Mouse (Mus musculus) spleen, adult 2 months (tissue): ENCODE results near the gene Arhgap31.

ENCODE experiments used
- CTCF ChIP-seq: fragments of 200-500 bp; IDR thresholded peaks from 2 replicates; pipeline ENCODE4 v1.5.1; 2011; ENCODE audit warnings: mild to moderate bottlenecking, inconsistent platforms; ENCODE audit not compliant: insufficient read depth, insufficient read length, insufficient replicate concordance; ENCODE audit errors: extremely low read depth
- POLR2A ChIP-seq: fragments of 200-500 bp; IDR thresholded peaks from 2 replicates; pipeline ENCODE4 v1.6.1; 2011; ENCODE audit warnings: low read depth, low read length, inconsistent platforms

DNA sequence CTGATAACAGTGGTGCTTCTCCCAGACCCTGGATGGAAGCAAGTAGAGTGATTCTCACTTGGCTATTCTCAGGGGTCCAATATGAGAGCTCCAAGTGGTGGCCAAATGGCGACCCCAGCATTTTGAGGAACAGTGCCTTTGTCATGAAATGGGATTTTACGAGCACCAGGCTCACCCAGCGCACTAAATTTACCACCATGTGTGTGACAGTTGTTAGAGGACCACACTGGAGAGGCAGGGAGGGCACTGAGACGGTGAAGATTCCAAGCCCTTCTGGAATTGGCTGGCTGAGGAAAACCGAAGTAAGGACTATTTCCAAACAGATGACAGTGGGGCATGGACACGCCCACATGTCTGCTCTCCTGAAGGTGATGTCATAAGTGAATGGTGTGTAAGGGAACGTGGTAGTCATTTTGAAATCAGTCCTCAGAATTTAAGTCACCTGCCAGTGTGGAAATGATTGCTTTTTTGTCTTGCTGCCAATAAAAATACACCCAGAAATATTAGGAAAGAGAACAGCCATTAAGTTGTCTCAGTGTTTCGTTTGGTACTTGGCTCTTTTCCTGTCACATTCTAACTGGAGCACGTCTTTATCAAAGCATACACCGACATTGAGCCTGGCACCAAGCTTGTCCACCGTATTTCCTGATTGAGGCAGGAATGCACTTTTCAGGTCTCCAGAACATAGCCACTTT is 113.9 kb downstream of the Arhgap31 start:
- TF ChIP-seq CTCF (no peak), POLR2A (no peak)
